Mouse (Mus musculus) liver, adult 2 months (tissue): ENCODE measurements around the gene Unc5b. TPM values are rescaled to one million over a fixed set of nuclear protein-coding genes. Genes with fewer than 3 reads are reported as not detected.
A peak's percentile ranks its signal among the peaks of the same experiment; 100 is the strongest.

Experiments
- DNase-seq: peaks from one replicate; pipeline ENCODE4 v3.0.0-alpha.2; 2011; ENCODE audit warnings: low read depth, low spot score; ENCODE audit errors: extremely low read depth
- H3K27ac ChIP-seq: fragments of 200-500 bp; replicated peaks from 2 replicates; pipeline ENCODE4 v1.5.1; 2012; ENCODE audit warnings: low read depth, mild to moderate bottlenecking, control low read depth, inconsistent platforms, low read length; ENCODE audit not compliant: insufficient read depth
- H3K27me3 ChIP-seq: fragments of 200-500 bp; 2 replicates; pipeline ENCODE4 v1.6.1; 2012; ENCODE audit warnings: mild to moderate bottlenecking, moderate library complexity, low read length, inconsistent platforms; ENCODE audit not compliant: control insufficient read depth, insufficient read depth
- H3K36me3 ChIP-seq: fragments of 200-500 bp; 2 replicates; pipeline ENCODE4 v1.6.1; 2012; ENCODE audit warnings: low read length, inconsistent platforms; ENCODE audit not compliant: control insufficient read depth, insufficient read depth
- H3K4me1 ChIP-seq: fragments of 200-500 bp; 2 replicates; pipeline ENCODE4 v1.6.1; 2011; ENCODE audit warnings: low read length; ENCODE audit not compliant: control insufficient read depth, insufficient read depth
- H3K4me3 ChIP-seq: fragments of 200-500 bp; 2 replicates; pipeline ENCODE4 v1.5.1; 2011; ENCODE audit warnings: low read depth, mild to moderate bottlenecking, control low read depth, low read length, moderate library complexity; ENCODE audit not compliant: insufficient read depth
- H3K79me2 ChIP-seq: fragments of 200-500 bp; 2 replicates; pipeline ENCODE4 v1.6.1; 2012; ENCODE audit warnings: inconsistent platforms, mild to moderate bottlenecking, low read length, moderate library complexity; ENCODE audit not compliant: control insufficient read depth, insufficient read depth
- H3K9ac ChIP-seq: fragments of 200-500 bp; 2 replicates; pipeline ENCODE4 v1.6.1; 2012; ENCODE audit warnings: low read depth, mild to moderate bottlenecking, control low read depth, inconsistent platforms, low read length
- CTCF ChIP-seq: fragments of 200-500 bp; IDR thresholded peaks from 2 replicates; pipeline ENCODE4 v1.5.1; 2011; ENCODE audit warnings: low read depth, low read length, control low read depth
- POLR2A ChIP-seq: fragments of 200-500 bp; IDR thresholded peaks from 2 replicates; pipeline ENCODE4 v1.6.1; 2011; ENCODE audit warnings: low read length, control low read depth; ENCODE audit not compliant: insufficient read depth; ENCODE audit errors: extremely low read depth
- WGBS: fragments of 180-500 bp; shearing (Covaris S2); methylation state at CpG from one replicate; pipeline ENCODE4 v1.1.7; 2018; 5-methylcytosine and 5-hydroxymethylcytosine counted together
- polyA plus RNA-seq: library from polyadenylated mRNA; depleted of rRNA; stranded (reverse); fragments of >200 nt; gene quantifications from 2 replicates; pipeline ENCODE4 v1.2.3, GENCODE M21; 2012
- total RNA-seq: library from RNA; depleted of rRNA; stranded (reverse); fragments of >200 nt; gene quantifications from 2 replicates; pipeline ENCODE4 v1.2.3, GENCODE M21; 2014

The Unc5b gene
- total and polyA plus RNA-seq, 2 experiments, result 0.83 to 1.0 TPM

- Histone ChIP-seq H3K27ac (no peak overlapping the region), H3K4me1 (no peaks in the 10 kb centered on the region), H3K27me3 (no peaks in the 10 kb centered on the region), H3K4me3 (no peak overlapping the region), H3K9ac (no peak overlapping the region), H3K79me2 (no peaks in the 10 kb centered on the region), H3K36me3 (no peaks in the 10 kb centered on the region)
- DNase-seq, result no peak
- WGBS, result 76% methylated on average over 8 of the region's 8 CpGs
- TF ChIP-seq POLR2A (no peak), CTCF (no peak)
These were observed 25.2 kb downstream of the Unc5b start for GRCm38 (mm10) chr10:60806207-60806538.

- no peak overlapping the region for H3K4me3 ChIP-seq
- H3K27me3 ChIP-seq, result no peaks in the 10 kb centered on the region
- H3K27ac ChIP-seq, result no peak overlapping the region
- TF ChIP-seq CTCF, result no peak
- no peak for TF ChIP-seq POLR2A
- H3K36me3 ChIP-seq, result no peaks in the 10 kb centered on the region
- no peaks in the 10 kb centered on the region for H3K79me2 ChIP-seq
- DNase-seq, result peak; percentile 10
- H3K9ac ChIP-seq, result no peak overlapping the region
- no peaks in the 10 kb centered on the region for H3K4me1 ChIP-seq
- whole genome bisulfite sequencing, result 64% methylated on average over 21 of the region's 21 CpGs
These were observed 25.8 kb downstream of the Unc5b start for GRCm38 (mm10) chr10:60805436-60806206.

- Histone ChIP-seq H3K36me3 (no peaks in the 10 kb centered on the region), H3K27ac (no peak overlapping the region), H3K79me2 (no peaks in the 10 kb centered on the region), H3K4me3 (no peak overlapping the region), H3K9ac (no peak overlapping the region), H3K27me3 (no peaks in the 10 kb centered on the region), H3K4me1 (no peaks in the 10 kb centered on the region)
- WGBS, result 72% methylated on average over 4 of the region's 4 CpGs
- TF ChIP-seq CTCF (no peak), POLR2A (no peak)
- no peak for DNase-seq
These were observed 26.5 kb downstream of the Unc5b start for GRCm38 (mm10) chr10:60804865-60805264.

GRCm38 (mm10) chr10:60803971-60804370, 27.4 kb downstream of the Unc5b start:
- no peaks in the 10 kb centered on the region for H3K36me3 ChIP-seq
- WGBS, result 79% methylated on average over 10 of the region's 10 CpGs
- no peaks in the 10 kb centered on the region for H3K4me1 ChIP-seq

GRCm38 (mm10) chr10:60801898-60802412, 29.4 kb downstream of the Unc5b start:
- no peak overlapping the region for H3K9ac ChIP-seq
- TF ChIP-seq CTCF, result no peak
- TF ChIP-seq POLR2A, result no peak
- 62% methylated on average over 12 of the region's 12 CpGs for WGBS
- no peaks in the 10 kb centered on the region for H3K36me3 ChIP-seq
- no peak overlapping the region for H3K27ac ChIP-seq
- H3K79me2 ChIP-seq, result no peaks in the 10 kb centered on the region
- no peak overlapping the region for H3K4me3 ChIP-seq
- DNase-seq, result no peak
- no peaks in the 10 kb centered on the region for H3K27me3 ChIP-seq
- no peaks in the 10 kb centered on the region for H3K4me1 ChIP-seq

More at GRCm38 (mm10) chr10:60803971-60804370, 27.4 kb downstream of the Unc5b start:
- H3K27ac ChIP-seq, result no peak overlapping the region
- H3K27me3 ChIP-seq, result no peaks in the 10 kb centered on the region
- H3K4me3 ChIP-seq, result no peak overlapping the region
- DNase-seq, result no peak
- TF ChIP-seq CTCF (no peak), POLR2A (no peak)
- no peaks in the 10 kb centered on the region for H3K79me2 ChIP-seq
- H3K9ac ChIP-seq, result no peak overlapping the region

- no peak for TF ChIP-seq POLR2A
- no peak overlapping the region for H3K4me3 ChIP-seq
- no peaks in the 10 kb centered on the region for H3K79me2 ChIP-seq
- no peaks in the 10 kb centered on the region for H3K27me3 ChIP-seq
- no peaks in the 10 kb centered on the region for H3K36me3 ChIP-seq
- no peak for DNase-seq
- H3K9ac ChIP-seq, result no peak overlapping the region
- H3K27ac ChIP-seq, result no peak overlapping the region
- H3K4me1 ChIP-seq, result no peaks in the 10 kb centered on the region
- WGBS, result 29% methylated on average over 11 of the region's 11 CpGs
These were observed 30.0 kb downstream of the Unc5b start for GRCm38 (mm10) chr10:60801168-60801897.
